Mouse (Mus musculus) intestine, postnatal 0 days (tissue): ENCODE results near the gene Wdr95. TPM values are rescaled to one million over a fixed set of nuclear protein-coding genes. Genes with fewer than 3 reads are reported as not detected.
"Not testable (repeated sequence)": the region's sequence is repeated elsewhere in the genome, so short reads cannot be mapped to it uniquely, and the experiment has no call there.

ENCODE experiments used
- ATAC-seq: fragments of 200-750 bp; cut with Nextera tagmentation; 2 replicates; pipeline ENCODE4 v1.8.0; 2017; ENCODE audit warnings: mild to moderate bottlenecking, moderate TSS enrichment, moderate library complexity
- H3K27ac ChIP-seq: fragments of 300-500 bp; sonication (generic); 2 replicates; pipeline ENCODE4 v1.5.1; 2014; ENCODE audit warnings: mild to moderate bottlenecking, low read depth, low read length, moderate library complexity
- H3K27me3 ChIP-seq: fragments of 300-500 bp; sonication (generic); replicated peaks from 2 replicates; pipeline ENCODE4 v1.6.1; 2014; ENCODE audit warnings: low read length, mixed read lengths; ENCODE audit not compliant: control insufficient read depth, insufficient read depth
- H3K36me3 ChIP-seq: fragments of 300-500 bp; sonication (generic); 2 replicates; pipeline ENCODE4 v1.6.1; 2014; ENCODE audit warnings: mild to moderate bottlenecking, moderate library complexity; ENCODE audit not compliant: control insufficient read depth, insufficient read depth
- H3K4me1 ChIP-seq: fragments of 300-500 bp; sonication (generic); replicated peaks from 2 replicates; pipeline ENCODE4 v1.6.1; 2014; ENCODE audit warnings: antibody characterized with exemption, low read length, mixed read lengths; ENCODE audit not compliant: control insufficient read depth, insufficient read depth
- H3K4me2 ChIP-seq: fragments of 300-500 bp; sonication (generic); replicated peaks from 2 replicates; pipeline ENCODE4 v1.6.1; 2014; ENCODE audit warnings: low read depth, mild to moderate bottlenecking, moderate library complexity
- H3K4me3 ChIP-seq: fragments of 300-500 bp; sonication (generic); 2 replicates; pipeline ENCODE4 v1.5.1; 2014; ENCODE audit warnings: low read depth, low read length
- H3K9ac ChIP-seq: fragments of 300-500 bp; sonication (generic); 2 replicates; pipeline ENCODE4 v1.6.1; 2014; ENCODE audit warnings: mild to moderate bottlenecking, low read depth, low read length
- H3K9me3 ChIP-seq: fragments of 300-500 bp; sonication (generic); 2 replicates; pipeline ENCODE4 v1.6.1; 2016; ENCODE audit warnings: mixed run types; ENCODE audit not compliant: control insufficient read depth
- CTCF ChIP-seq: sonication (generic); IDR thresholded peaks from 2 replicates; pipeline ENCODE4 v1.5.1; 2016; ENCODE audit warnings: low read depth, mild to moderate bottlenecking, control low read depth, antibody characterized with exemption, moderate library complexity
- WGBS: fragments of 180-500 bp; shearing (Covaris S2); extraction: QIAGEN DNeasy Blood & Tissue Kit; methylation state at CpG from one replicate; pipeline ENCODE4 v1.1.7; 2014; 5-methylcytosine and 5-hydroxymethylcytosine counted together
- polyA plus RNA-seq: library from polyadenylated mRNA; unstranded; fragments of >200 nt; fragmentation: Nextera tagmentation; extraction: Ambion mirVana; gene quantifications from 2 replicates; pipeline ENCODE4 v1.2.1, GENCODE M21; 2015

The Wdr95 gene
- polyA plus RNA-seq, 1 experiment from 2014 or later, result not detected

DNA sequence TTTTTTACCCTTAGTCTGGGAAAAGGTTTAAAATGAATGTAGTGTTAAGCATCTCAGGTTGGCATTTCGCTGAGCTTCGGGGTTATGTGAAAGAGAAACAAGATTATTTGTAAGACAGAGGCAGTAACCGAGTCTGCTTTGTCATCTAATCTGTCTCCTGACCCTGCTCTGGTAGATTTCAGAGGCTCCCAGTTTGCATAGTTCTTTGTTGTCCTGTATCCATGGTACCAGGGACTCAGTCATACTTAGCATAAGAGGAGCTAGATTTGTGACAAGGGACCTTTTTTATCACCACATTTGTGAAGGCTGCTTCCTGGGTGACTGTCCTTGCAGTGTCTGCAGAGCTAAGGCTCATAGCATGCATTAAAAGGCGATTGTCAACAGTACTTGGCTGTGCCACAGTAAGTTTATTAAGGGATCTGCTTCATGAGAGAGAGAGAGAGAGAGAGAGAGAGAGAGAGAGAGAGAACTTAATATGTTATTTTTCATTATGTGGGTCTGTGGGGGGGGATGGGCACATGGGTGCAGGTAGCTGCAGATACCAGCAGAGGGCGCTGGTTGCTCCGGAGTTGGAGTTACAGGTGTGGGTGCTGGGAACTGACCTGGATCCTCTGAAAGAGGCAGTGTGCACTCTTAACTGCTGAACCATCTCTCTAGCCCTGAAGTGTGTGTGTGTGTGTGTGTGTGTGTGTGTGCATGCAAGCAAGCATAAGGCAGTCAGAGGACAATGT, 3.3 kb upstream of the Wdr95 start:
- Histone ChIP-seq H3K9me3 (no peaks in the 10 kb centered on the region), H3K27ac (no peak overlapping the region), H3K4me3 (no peak overlapping the region), H3K36me3 (no peaks in the 10 kb centered on the region), H3K4me1 (no peaks in the 10 kb centered on the region), H3K4me2 (0 out of 2 replicates have a peak overlapping the region, but pooled peaks have one; percentile 27), H3K27me3 (no peaks in the 10 kb centered on the region), H3K9ac (no peak overlapping the region)
- TF ChIP-seq CTCF, result peak; percentile 56
- no peak for ATAC-seq
- 43% methylated on average over 6 of the region's 6 CpGs for WGBS

DNA sequence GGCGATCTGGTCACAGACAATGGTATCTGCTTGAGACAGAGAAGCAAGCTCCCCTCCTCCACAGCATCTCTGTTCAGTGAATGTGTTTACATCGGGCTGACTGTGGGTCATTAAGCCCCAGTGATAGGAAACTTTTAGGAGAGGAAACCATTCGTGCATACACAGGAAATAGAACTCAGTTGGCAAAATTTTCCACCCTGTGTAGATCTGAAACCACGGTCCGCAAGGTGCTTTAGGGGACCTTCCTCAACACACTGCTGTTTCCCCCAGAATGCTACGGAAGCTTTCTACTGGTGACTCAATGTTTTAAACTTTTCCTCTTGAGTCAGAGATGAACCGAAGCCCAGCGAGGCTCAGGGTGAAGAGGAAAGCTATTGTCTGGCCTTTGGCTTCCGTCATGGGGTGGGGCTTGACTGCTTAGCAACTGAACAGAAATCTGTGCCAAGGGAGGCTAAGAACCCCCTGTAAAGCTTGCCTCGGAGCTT, 2.0 kb upstream of the Wdr95 start:
- Histone ChIP-seq H3K36me3 (no peaks in the 10 kb centered on the region), H3K4me3 (no peak overlapping the region), H3K4me2 (no peak overlapping the region), H3K9me3 (no peaks in the 10 kb centered on the region), H3K27ac (no peak overlapping the region), H3K4me1 (no peaks in the 10 kb centered on the region), H3K9ac (no peak overlapping the region), H3K27me3 (no peaks in the 10 kb centered on the region)
- WGBS, result 32% methylated on average over 10 of the region's 10 CpGs
- ATAC-seq, result no peak
- no peak for TF ChIP-seq CTCF

GRCm38 (mm10) chr5:149527292-149527691, 1.2 kb upstream of the Wdr95 start:
- not testable (repeated sequence) for H3K4me2 ChIP-seq, H3K9me3 ChIP-seq, H3K9ac ChIP-seq, ATAC-seq, H3K4me3 ChIP-seq, H3K4me1 ChIP-seq, H3K27me3 ChIP-seq, H3K27ac ChIP-seq, H3K36me3 ChIP-seq
- 72% methylated on average over 4 of the region's 4 CpGs for WGBS

DNA sequence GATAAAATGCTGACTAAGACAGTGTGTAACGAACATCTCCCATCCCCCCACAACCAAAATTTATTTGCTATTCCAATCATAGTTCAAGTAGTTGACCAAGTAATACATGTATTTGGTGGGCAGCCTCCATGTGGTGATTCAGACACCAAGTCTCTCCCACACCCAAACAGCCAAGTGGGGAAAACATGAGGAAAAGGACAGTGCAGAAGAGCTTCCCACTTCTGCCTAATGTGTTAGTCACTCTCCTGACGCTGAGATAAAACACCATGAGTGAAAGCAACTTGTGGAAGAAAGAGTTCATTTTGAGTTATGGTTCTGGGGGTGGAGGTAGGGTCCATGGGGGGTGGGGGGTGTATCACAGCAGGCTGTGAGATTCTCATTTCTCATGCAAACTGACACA, 5.4 kb downstream of the Wdr95 start:
- H3K4me2 ChIP-seq, result no peak overlapping the region
- no peak overlapping the region for H3K4me3 ChIP-seq
- no peak overlapping the region for H3K9ac ChIP-seq
- TF ChIP-seq CTCF, result no peak
- H3K36me3 ChIP-seq, result no peaks in the 10 kb centered on the region
- ATAC-seq, result no peak
- H3K27ac ChIP-seq, result no peak overlapping the region
- 83% methylated on average over 2 of the region's 2 CpGs for WGBS
- no peaks in the 10 kb centered on the region for H3K27me3 ChIP-seq
- H3K9me3 ChIP-seq, result no peaks in the 10 kb centered on the region
- no peaks in the 10 kb centered on the region for H3K4me1 ChIP-seq

DNA sequence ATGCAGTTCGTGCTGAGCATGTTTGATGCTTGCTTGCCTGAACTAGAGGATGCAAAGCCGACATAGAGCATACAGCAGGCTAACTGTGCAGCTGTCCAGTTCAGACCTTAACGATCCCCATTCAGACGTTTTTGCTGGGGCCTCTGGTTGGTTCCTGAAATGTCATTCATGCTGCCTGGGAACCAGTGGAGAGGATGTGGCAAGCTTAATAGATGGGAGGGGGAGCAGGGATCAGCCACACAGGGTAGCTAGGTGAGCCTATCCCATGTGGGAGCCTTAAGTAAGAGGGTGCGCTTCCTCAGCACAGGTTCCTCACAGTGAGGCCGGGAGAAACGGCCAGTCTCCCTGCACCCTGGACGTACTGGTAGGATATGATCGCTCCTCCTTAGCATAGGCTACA, 7.5 kb downstream of the Wdr95 start:
- Histone ChIP-seq H3K9me3 (no peaks in the 10 kb centered on the region), H3K27ac (no peak overlapping the region), H3K27me3 (no peaks in the 10 kb centered on the region), H3K4me1 (no peaks in the 10 kb centered on the region), H3K9ac (no peak overlapping the region), H3K36me3 (no peaks in the 10 kb centered on the region), H3K4me3 (no peak overlapping the region), H3K4me2 (no peak overlapping the region)
- 70% methylated on average over 9 of the region's 9 CpGs for WGBS
- no peak for ATAC-seq
- no peak for TF ChIP-seq CTCF

DNA sequence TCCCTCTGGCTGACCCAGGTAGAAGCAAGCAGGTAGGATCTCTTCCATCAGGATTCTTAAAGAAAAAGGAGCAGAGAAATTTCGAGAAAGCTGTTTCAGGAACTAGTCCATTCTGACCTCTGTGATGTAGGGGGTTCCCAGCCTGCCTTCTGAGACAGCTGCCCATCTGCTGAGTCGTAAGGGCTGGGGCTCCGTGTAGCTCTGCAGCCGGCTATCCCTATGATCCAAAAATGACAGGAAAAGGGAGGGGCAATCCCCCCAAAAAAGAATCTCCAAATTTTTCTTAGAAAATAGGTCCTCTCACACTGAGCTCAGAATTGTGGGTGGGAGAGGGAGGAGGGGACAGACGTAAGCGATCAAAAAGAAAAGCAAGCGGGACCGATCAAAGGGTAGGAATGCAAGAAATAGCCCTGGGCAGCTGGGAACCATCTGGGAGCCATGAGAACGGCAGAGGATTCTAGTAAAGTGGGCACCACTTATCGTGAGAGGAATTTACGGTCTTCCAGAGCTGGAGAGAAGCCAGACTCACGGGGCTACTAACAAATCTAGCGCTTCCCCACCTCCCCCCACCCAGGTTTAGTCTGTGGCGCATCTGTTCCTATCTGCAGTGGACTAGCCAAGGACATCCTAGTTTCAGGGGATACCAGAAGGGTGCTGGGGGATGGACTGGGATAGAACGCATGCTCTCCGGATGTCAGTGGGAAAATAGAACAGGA, 9.5 kb downstream of the Wdr95 start:
- H3K27ac ChIP-seq, result no peak overlapping the region
- H3K4me1 ChIP-seq, result no peaks in the 10 kb centered on the region
- H3K4me3 ChIP-seq, result no peak overlapping the region
- no peak overlapping the region for H3K9ac ChIP-seq
- H3K36me3 ChIP-seq, result no peaks in the 10 kb centered on the region
- no peaks in the 10 kb centered on the region for H3K27me3 ChIP-seq
- 35% methylated on average over 16 of the region's 16 CpGs for WGBS
- H3K9me3 ChIP-seq, result no peaks in the 10 kb centered on the region
- ATAC-seq, result no peak
- no peak for TF ChIP-seq CTCF
- peak overlapping the region; percentile 44 for H3K4me2 ChIP-seq
